Mouse (Mus musculus): ENCODE data around the gene Noc2l. TPM values are rescaled to one million over a fixed set of nuclear protein-coding genes. Genes with fewer than 3 reads are reported as not detected.

Noc2l gene
- 10 to 100 TPM; 25.2 to 29.4 TPM for total RNA-seq (2021)
- long read RNA-seq, experiment 1, transcript Noc2l-201 (19 exons, 2,785 nt), result major isoform, 25 of 36 reads
- long read RNA-seq, experiment 1, partial matches to known transcripts, result 7 of 36 reads
- long read RNA-seq, experiment 1, other reads (novel, unspliced or antisense), result 4 of 36 reads
- long read RNA-seq, experiment 2, transcript Noc2l-201 (19 exons, 2,785 nt), result major isoform, 28 of 39 reads
- long read RNA-seq, experiment 2, partial matches to known transcripts, result 9 of 39 reads
- long read RNA-seq, experiment 2, other reads (novel, unspliced or antisense), result 2 of 39 reads

- peak; percentile 78 to 88 for DNase-seq
- intact Hi-C loops (cut with DNase I), result loop anchor here (2.0 kb wide), 1 partner anchor 33 kb away; the partner anchor contains the start of gene AW011738
Measured at GRCm38 (mm10) chr4:156235808-156236533, at the start of gene Noc2l. Noc2l (plus strand) TSS chr4:156236010.

- intact Hi-C loops (cut with DNase I), result no loop called here
- no peak for DNase-seq
Measured at GRCm38 (mm10) chr4:156188162-156188810, 47.5 kb upstream of the Noc2l start.

GRCm38 (mm10) chr4:156188811-156189323, 46.9 kb upstream of the Noc2l start:
- intact Hi-C loops (cut with DNase I), result no loop called here
- DNase-seq, result no peak

GRCm38 (mm10) chr4:156192421-156193199, 43.2 kb upstream of the Noc2l start:
- DNase-seq, result no peak
- intact Hi-C loops (cut with DNase I), result loop anchor here (5.0 kb wide), 1 partner anchor 80 kb away; no protein-coding TSS in a partner anchor

GRCm38 (mm10) chr4:156193200-156193590, 42.6 kb upstream of the Noc2l start:
- no peak for DNase-seq
- intact Hi-C loops (cut with DNase I), result loop anchor here (5.0 kb wide), 1 partner anchor 81 kb away; no protein-coding TSS in a partner anchor

GRCm38 (mm10) chr4:156193906-156194305, 41.9 kb upstream of the Noc2l start:
- intact Hi-C loops (cut with DNase I), result loop anchor here (5.0 kb wide), 1 partner anchor 82 kb away; no protein-coding TSS in a partner anchor
- no peak for DNase-seq

GRCm38 (mm10) chr4:156194346-156194745, 41.5 kb upstream of the Noc2l start:
- no peak for DNase-seq
- intact Hi-C loops (cut with DNase I), result loop anchor here (5.0 kb wide), 1 partner anchor 82 kb away; no protein-coding TSS in a partner anchor

GRCm38 (mm10) chr4:156195927-156196870, 39.6 kb upstream of the Noc2l start:
- peak in 1 of 2 experiments; percentile 45 for DNase-seq
- intact Hi-C loops (cut with DNase I), result no loop called here

GRCm38 (mm10) chr4:156197131-156197828, 38.5 kb upstream of the Noc2l start, which contains the start of gene Agrn:
Agrn (minus strand) TSS chr4:156197488.
- intact Hi-C loops (cut with DNase I), result no loop called here
- DNase-seq, result peak; percentile 56 to 60

- intact Hi-C loops (cut with DNase I), result no loop called here
- peak; percentile 78 to 86 for DNase-seq
Measured at GRCm38 (mm10) chr4:156197829-156198205, 38.0 kb upstream of the Noc2l start.

- no peak for DNase-seq
- intact Hi-C loops (cut with DNase I), result no loop called here
Measured at GRCm38 (mm10) chr4:156200623-156201475, 35.0 kb upstream of the Noc2l start, which contains the start of gene Isg15. Isg15 (minus strand) TSS chr4:156200818.

- DNase-seq, result no peak
- intact Hi-C loops (cut with DNase I), result loop anchor here (2.0 kb wide), 1 partner anchor 32 kb away; the partner anchor contains the start of gene Plekhn1
Measured at GRCm38 (mm10) chr4:156202462-156202893, 33.3 kb upstream of the Noc2l start.

GRCm38 (mm10) chr4:156203001-156203412, 32.8 kb upstream of the Noc2l start, which contains the start of gene AW011738:
AW011738 (plus strand) TSS chr4:156203304.
- intact Hi-C loops (cut with DNase I), result loop anchor here (2.0 kb wide), 1 partner anchor 32 kb away; the partner anchor contains the start of gene Plekhn1
- DNase-seq, result peak; percentile 44 to 66

- intact Hi-C loops (cut with DNase I), result loop anchor here (2.0 kb wide), 1 partner anchor 31 kb away; the partner anchor contains the start of gene Plekhn1
- no peak for DNase-seq
Measured at GRCm38 (mm10) chr4:156203413-156204131, 32.2 kb upstream of the Noc2l start.

GRCm38 (mm10) chr4:156208872-156209271, 26.9 kb upstream of the Noc2l start:
- no peak for DNase-seq
- intact Hi-C loops (cut with DNase I), result no loop called here
